Mouse (Mus musculus) small intestine, adult 2 months (tissue): ENCODE measurements around the gene Phtf2. TPM values are rescaled to one million over a fixed set of nuclear protein-coding genes. Genes with fewer than 3 reads are reported as not detected.

ENCODE experiments used
- H3K27ac ChIP-seq: fragments of 200-500 bp; 2 replicates; pipeline ENCODE4 v1.5.1; 2012; ENCODE audit warnings: low read depth, low read length, control low read depth, inconsistent platforms; ENCODE audit not compliant: insufficient read depth
- H3K27me3 ChIP-seq: fragments of 200-500 bp; 2 replicates; pipeline ENCODE4 v1.6.1; 2012; ENCODE audit warnings: mild to moderate bottlenecking, moderate library complexity, low read length, inconsistent platforms; ENCODE audit not compliant: control insufficient read depth, insufficient read depth
- H3K36me3 ChIP-seq: fragments of 200-500 bp; 2 replicates; pipeline ENCODE4 v1.6.1; 2012; ENCODE audit warnings: mild to moderate bottlenecking, low read length, control low read depth, inconsistent platforms; ENCODE audit not compliant: control insufficient read depth, insufficient read depth
- H3K4me1 ChIP-seq: fragments of 200-500 bp; 2 replicates; pipeline ENCODE4 v1.6.1; 2012; ENCODE audit warnings: low read length, inconsistent platforms, mixed read lengths; ENCODE audit not compliant: control insufficient read depth, insufficient read depth, insufficient read length
- H3K4me3 ChIP-seq: fragments of 200-500 bp; 2 replicates; pipeline ENCODE4 v1.5.1; 2012; ENCODE audit warnings: low read depth, mild to moderate bottlenecking, control low read depth, inconsistent platforms, low read length, moderate library complexity
- CTCF ChIP-seq: fragments of 200-500 bp; IDR thresholded peaks from 2 replicates; pipeline ENCODE4 v1.5.1; 2012; ENCODE audit warnings: low read depth, mild to moderate bottlenecking, control low read depth, inconsistent platforms, low read length, moderate library complexity, mixed read lengths; ENCODE audit not compliant: insufficient replicate concordance, insufficient read length; ENCODE audit errors: extremely low read depth
- POLR2A ChIP-seq: fragments of 200-500 bp; IDR thresholded peaks from 2 replicates; pipeline ENCODE4 v1.6.1; 2012; ENCODE audit warnings: low read depth, mild to moderate bottlenecking, control low read depth, inconsistent platforms, low read length, moderate library complexity
- WGBS: fragments of 180-500 bp; shearing (Covaris S2); methylation state at CpG from one replicate; pipeline ENCODE4 v1.1.7; 2018; 5-methylcytosine and 5-hydroxymethylcytosine counted together
- polyA plus RNA-seq: library from polyadenylated mRNA; depleted of rRNA; stranded (reverse); fragments of >200 nt; gene quantifications from 2 replicates; pipeline ENCODE4 v1.2.3, GENCODE M21; 2012

The Phtf2 gene
- polyA plus RNA-seq, 1 experiment: 0.27 TPM

DNA sequence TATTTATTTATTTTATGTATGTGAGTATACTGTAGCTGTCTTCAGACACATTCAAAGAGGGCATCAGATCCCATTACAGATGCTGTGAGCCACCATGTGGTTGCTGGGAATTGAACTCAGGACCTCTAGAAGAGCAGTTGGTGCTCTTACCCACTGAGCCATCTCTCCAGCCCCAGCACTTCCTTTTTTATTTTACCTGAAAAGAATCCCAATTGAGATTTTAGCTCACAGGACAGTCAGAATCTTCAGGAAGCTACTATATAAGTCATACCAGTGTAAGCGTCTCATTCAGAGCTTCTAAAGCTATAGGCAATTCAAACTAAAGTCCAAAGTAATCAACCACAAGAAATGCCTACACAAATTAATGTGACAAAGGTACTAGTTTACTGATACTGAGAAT lies 47.5 kb downstream of the Phtf2 start:
- H3K27me3 ChIP-seq: no peaks in the 10 kb centered on the region
- TF ChIP-seq CTCF (no peak), POLR2A (no peak)
- WGBS: 88% methylated on average over 1 of the region's 1 CpGs
- H3K4me3 ChIP-seq: no peak overlapping the region
- H3K36me3 ChIP-seq: no peaks in the 10 kb centered on the region
- no peaks in the 10 kb centered on the region for H3K4me1 ChIP-seq
- no peak overlapping the region for H3K27ac ChIP-seq

- no peaks in the 10 kb centered on the region for H3K36me3 ChIP-seq
- H3K27me3 ChIP-seq: no peaks in the 10 kb centered on the region
- WGBS: 89% methylated on average over 2 of the region's 2 CpGs
- H3K4me3 ChIP-seq: no peak overlapping the region
- no peaks in the 10 kb centered on the region for H3K4me1 ChIP-seq
- no peak overlapping the region for H3K27ac ChIP-seq
- no peak for TF ChIP-seq POLR2A
These were observed 50.5 kb downstream of the Phtf2 start for GRCm38 (mm10) chr5:20831433-20831832.

- no peak overlapping the region for H3K4me3 ChIP-seq
- TF ChIP-seq POLR2A: no peak
- TF ChIP-seq CTCF: no peak
- no peaks in the 10 kb centered on the region for H3K36me3 ChIP-seq
- H3K4me1 ChIP-seq: no peaks in the 10 kb centered on the region
- H3K27me3 ChIP-seq: no peaks in the 10 kb centered on the region
- WGBS: 40% methylated on average over 1 of the region's 1 CpGs
- no peak overlapping the region for H3K27ac ChIP-seq
These were observed 51.2 kb downstream of the Phtf2 start for GRCm38 (mm10) chr5:20830717-20831116.

- 74% methylated on average over 1 of the region's 1 CpGs for WGBS
- no peak overlapping the region for H3K4me3 ChIP-seq
- TF ChIP-seq CTCF (no peak), POLR2A (no peak)
These were observed 60.3 kb downstream of the Phtf2 start for GRCm38 (mm10) chr5:20821647-20822046.

GRCm38 (mm10) chr5:20821122-20821521 lies 60.8 kb downstream of the Phtf2 start:
- no peak overlapping the region for H3K27ac ChIP-seq
- TF ChIP-seq CTCF: no peak
- no peak for TF ChIP-seq POLR2A
- no peaks in the 10 kb centered on the region for H3K4me1 ChIP-seq
- H3K36me3 ChIP-seq: no peaks in the 10 kb centered on the region
- H3K27me3 ChIP-seq: no peaks in the 10 kb centered on the region
- H3K4me3 ChIP-seq: no peak overlapping the region

More at GRCm38 (mm10) chr5:20821647-20822046, 60.3 kb downstream of the Phtf2 start:
- Histone ChIP-seq H3K4me1 (no peaks in the 10 kb centered on the region), H3K36me3 (no peaks in the 10 kb centered on the region), H3K27ac (no peak overlapping the region), H3K27me3 (no peaks in the 10 kb centered on the region)

GRCm38 (mm10) chr5:20815094-20815493 lies 66.8 kb downstream of the Phtf2 start:
- Histone ChIP-seq H3K4me3 (no peak overlapping the region), H3K27me3 (no peaks in the 10 kb centered on the region), H3K4me1 (no peaks in the 10 kb centered on the region), H3K27ac (no peak overlapping the region), H3K36me3 (no peaks in the 10 kb centered on the region)
- 93% methylated on average over 2 of the region's 2 CpGs for WGBS
- TF ChIP-seq POLR2A (no peak), CTCF (no peak)

DNA sequence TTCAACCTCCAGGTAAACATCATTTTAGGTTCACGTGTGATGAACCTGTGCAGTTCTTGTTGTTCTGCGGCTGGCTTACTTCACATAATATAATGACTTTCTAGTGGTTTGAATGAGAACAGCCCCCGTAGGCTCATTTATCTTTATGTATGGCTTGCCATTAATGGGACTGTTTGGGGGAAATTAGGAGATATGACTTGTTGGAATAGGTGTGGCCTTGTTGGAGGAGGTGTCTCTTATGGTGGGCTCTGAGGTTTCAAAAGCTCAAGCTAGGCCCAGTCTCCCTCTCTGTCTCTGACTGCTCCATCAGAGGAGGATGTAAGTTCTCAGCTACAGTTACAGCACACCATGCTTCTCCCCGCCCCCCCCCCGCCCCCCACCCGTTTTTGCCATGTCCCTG lies 71.5 kb downstream of the Phtf2 start:
- Histone ChIP-seq H3K27me3 (no peaks in the 10 kb centered on the region), H3K4me1 (no peaks in the 10 kb centered on the region), H3K36me3 (0 out of 2 replicates have a peak, but pooled peaks cover 4% of the 10 kb centered on the region), H3K27ac (no peak overlapping the region), H3K4me3 (no peak overlapping the region)
- WGBS: 90% methylated on average over 6 of the region's 6 CpGs
- TF ChIP-seq CTCF (no peak), POLR2A (no peak)

DNA sequence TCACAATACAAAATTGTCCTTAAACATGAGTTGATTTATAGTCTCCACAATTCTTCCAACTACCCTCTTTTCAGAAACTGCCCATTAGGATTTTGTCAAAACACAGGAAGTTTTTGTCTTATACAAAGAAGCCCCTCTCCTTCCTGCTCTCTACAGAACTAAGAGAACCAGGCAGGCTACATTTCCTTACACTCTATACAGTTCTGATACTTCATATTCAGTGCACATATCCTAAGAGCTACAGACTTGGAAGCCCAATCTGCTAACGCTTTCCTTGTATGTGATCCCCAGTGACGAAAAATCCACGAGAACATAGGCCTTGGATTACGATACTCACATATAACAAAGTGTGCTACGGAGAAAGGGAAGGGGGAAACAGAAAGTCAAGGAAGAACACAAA lies 86.0 kb downstream of the Phtf2 start:
- Histone ChIP-seq H3K36me3 (peaks cover 6% of the 10 kb centered on the region), H3K27me3 (no peaks in the 10 kb centered on the region), H3K27ac (no peak overlapping the region), H3K4me3 (no peak overlapping the region), H3K4me1 (no peaks in the 10 kb centered on the region)
- TF ChIP-seq CTCF (no peak), POLR2A (no peak)
- 96% methylated on average over 5 of the region's 5 CpGs for WGBS
